Mouse (Mus musculus): ENCODE measurements at regions not wholly inside any gene's neighbourhood (a gene's known extent, or its start where the extent isn't known, plus 50 kb on each side); places are given as distances from the start of the nearest gene placed in this dataset.

GRCm38 (mm10) chr1:21132340-21132739 is 53.3 kb upstream of the Tram2 start:
- no peak for DNase-seq

GRCm38 (mm10) chr1:21146961-21147360 is 67.9 kb upstream of the Tram2 start:
- intact Hi-C loops (cut with DNase I), result no loop called here
- no peak for DNase-seq

More at GRCm38 (mm10) chr1:21132340-21132739, 53.3 kb upstream of the Tram2 start:
- intact Hi-C loops (cut with DNase I), result no loop called here

- intact Hi-C loops (cut with DNase I), result loop anchor here (2.0 to 5.0 kb wide), 2 partner anchors 159 to 225 kb away; no protein-coding TSS in a partner anchor
- peak; percentile 25 to 60 for DNase-seq
These were observed 56.6 kb upstream of the Tmem14a start for GRCm38 (mm10) chr1:21161742-21162141.

GRCm38 (mm10) chr1:21166287-21166733 is 52.1 kb upstream of the Tmem14a start:
- intact Hi-C loops (cut with DNase I), result no loop called here
- DNase-seq, result peak; percentile 78 to 84

DNA sequence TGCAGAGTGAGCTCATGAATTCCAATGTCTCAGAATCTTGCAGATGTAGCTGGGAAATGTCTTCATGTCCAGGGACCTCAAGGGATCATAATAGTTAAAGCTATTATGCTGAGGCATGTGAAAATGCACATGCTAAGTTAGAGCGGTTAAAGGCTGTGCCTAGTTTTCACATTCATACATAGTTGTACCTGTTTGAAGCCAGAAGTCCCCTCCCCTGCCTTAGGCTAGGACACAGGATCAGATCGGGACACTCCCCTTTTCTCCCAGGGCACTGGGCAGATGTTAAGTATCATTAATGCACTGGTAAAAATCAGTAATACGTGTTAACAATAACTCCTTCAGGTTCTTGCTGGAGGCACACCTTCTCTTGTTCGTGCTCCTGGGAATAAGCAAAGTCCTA is 51.6 kb upstream of the Tmem14a start:
- no peak for DNase-seq
- intact Hi-C loops (cut with DNase I), result no loop called here

Data from gastrocnemius, postnatal 36 days (tissue).